Mouse (Mus musculus) megakaryocyte, embryonic 14.5 days (primary cell): Measurements from ENCODE around the gene Rbp3.

ENCODE experiments used
- FLI1 ChIP-seq: IDR thresholded peaks from 2 replicates; pipeline ENCODE4 v1.6.1; 2012; ENCODE audit warnings: low read length, inconsistent platforms, mixed read lengths
- GATA1 ChIP-seq: IDR thresholded peaks from 3 replicates; pipeline ENCODE4 v1.6.1; 2012; ENCODE audit warnings: mixed read lengths, low read length, inconsistent platforms, borderline replicate concordance

GRCm38 (mm10) chr14:33978604-33979059, 24.8 kb downstream of the Rbp3 start, which contains the start of gene Zfp488:
- TF ChIP-seq GATA1 = no peak
- no peak for TF ChIP-seq FLI1
